Mouse (Mus musculus) adrenal gland, postnatal 10 days (tissue): Measurements from ENCODE around the gene Dync2li1. TPM values are rescaled to one million over a fixed set of nuclear protein-coding genes. Genes with fewer than 3 reads are reported as not detected.

Experiments
- DNase-seq: peaks from one replicate; pipeline ENCODE4 v3.0.0; 2021; ENCODE audit warnings: mixed read lengths
- long read RNA-seq, 2 experiments: library from polyadenylated mRNA; stranded (forward); transcript quantifications; one replicate each; pipeline ENCODE4 v2.0.0; 2021
- total RNA-seq, 2 experiments: library from RNA; stranded (reverse); gene quantifications; 2 replicates each; pipeline ENCODE4 v1.2.3; 2021

The Dync2li1 gene
- total RNA-seq: 10 to 100 TPM; 14.6 to 17.9 TPM
- long read RNA-seq, experiment 1, transcript Dync2li1-201 (13 exons, 1,354 nt): major isoform, 29 of 33 reads
- long read RNA-seq, experiment 1, partial matches to known transcripts: 2 of 33 reads
- long read RNA-seq, experiment 1, other reads (novel, unspliced or antisense): 2 of 33 reads
- long read RNA-seq, experiment 2, transcript Dync2li1-201 (13 exons, 1,354 nt): major isoform, 16 of 20 reads
- long read RNA-seq, experiment 2, partial matches to known transcripts: 1 of 20 reads
- long read RNA-seq, experiment 2, other reads (novel, unspliced or antisense): 3 of 20 reads

DNA sequence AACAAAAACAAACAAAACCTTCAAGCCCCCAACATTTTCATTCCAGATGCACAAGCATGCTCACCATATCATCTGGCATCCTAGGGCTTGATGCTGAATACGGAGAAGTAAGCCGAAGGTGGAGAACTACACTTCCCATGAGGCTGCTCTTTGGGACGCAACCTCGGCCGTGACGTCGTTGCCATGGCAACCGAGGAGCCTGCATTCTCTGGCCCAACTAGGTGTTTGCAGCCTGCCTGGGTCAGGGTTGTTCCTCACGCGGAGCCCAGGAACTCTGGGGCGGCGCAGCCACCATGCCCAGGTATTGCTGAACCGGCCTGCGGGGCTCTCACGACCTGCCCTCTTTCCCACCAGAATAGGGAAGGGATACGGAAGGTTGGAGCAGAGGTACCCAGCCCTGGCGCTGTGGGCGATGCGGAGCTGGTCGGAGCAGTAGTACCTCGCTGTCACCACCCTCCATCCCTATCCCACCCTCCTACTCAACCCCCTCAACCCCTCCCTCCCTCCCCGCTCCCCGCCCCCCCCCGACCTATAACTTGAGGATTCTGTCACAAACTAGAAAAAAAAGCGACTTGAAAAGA, at the start of gene Dync2li1:
Gene Dync2li1 (plus strand): TSS at position 221 of the 581 bp plus-strand sequence.
- DNase-seq: peak; percentile 91

DNA sequence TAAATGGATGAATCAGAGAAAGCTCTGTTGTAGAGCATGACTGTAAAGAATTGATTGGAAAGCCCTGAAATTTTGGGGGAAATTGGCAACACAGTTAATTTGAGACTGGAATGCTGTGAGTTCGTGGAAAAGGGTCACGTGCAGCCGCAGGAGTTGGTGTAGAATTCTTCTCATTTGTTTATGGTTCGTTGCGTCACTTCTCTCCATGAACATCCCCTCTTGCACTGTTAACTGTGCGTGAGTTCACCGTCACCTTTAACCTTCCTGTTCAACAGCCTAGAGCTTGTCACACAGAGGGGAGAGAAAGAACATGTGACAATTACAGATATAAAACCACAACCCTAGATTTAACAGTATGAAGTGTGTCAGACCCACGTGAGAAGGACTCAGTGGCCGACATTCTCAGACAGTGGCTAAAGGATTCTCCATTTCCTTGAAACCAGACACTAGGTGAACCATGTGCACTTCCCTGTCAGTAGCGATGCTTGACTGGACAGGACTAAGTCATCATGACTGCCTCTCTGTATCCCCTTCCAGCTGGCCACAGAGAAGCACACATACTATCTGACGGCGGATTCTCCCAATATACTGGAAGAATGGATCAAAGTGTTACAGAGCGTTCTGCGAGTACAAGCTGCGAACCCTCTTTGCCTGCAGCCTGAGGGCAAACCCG, 49.5 kb upstream of the Dync2li1 start:
- no peak for DNase-seq

DNA sequence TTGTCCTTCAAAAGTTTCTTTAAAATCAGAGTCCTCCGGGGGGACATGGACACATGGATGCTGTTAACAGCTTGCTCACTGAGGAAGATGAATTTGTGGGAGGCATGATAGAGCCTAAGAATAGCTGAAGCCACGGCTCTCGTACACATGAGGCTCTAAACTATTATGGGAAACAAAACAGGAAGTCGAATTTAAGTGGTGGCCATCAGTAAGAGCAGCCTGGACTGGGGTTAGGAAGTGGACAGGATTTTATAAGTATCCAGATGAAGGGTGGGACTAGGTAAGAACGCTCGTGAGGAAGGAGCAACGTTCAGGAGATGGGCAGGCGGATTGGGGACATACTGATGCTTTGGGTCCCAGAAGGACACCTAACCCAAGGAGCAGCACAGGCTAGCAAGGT, 47.0 kb upstream of the Dync2li1 start:
- no peak for DNase-seq

DNA sequence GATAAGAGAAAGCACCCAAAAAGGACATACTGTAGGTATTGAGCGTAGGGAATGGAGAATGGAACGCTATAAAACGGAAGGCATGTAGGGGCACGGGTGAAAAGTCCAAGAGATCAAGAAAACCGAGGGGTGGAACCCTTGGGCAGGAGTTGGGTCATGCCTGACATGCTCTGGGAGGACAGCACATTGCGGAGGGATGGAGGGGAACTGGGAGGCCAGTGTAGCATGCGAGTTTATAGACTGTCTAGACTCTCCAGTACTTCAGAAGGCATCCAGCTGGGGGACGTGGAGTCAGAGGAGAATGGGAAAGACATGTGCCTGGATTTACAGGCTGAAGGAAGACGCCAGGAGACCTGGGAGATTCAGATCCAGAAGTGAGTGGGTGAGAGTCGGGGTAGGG, 46.5 kb upstream of the Dync2li1 start:
- DNase-seq: no peak

DNA sequence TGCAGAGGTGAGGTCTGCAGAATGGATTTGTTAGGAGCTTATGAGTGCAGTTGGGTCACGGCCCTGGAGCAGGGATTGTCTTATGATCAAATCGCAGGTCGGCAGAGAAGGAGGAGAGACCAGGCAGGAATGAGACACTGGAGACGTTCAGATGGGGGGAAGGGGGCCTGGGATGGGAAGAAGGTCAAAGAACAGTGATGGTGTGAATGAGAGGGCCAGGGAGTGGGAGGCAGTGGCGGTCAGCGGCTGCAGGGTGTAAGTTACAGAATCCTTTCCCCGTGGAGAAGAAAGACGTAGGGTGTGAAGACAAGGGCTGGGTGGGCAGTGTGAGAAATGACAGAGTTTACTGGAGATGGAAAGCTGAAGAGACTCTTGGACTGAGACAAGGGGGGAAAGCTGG, 45.5 kb upstream of the Dync2li1 start:
- no peak for DNase-seq

DNA sequence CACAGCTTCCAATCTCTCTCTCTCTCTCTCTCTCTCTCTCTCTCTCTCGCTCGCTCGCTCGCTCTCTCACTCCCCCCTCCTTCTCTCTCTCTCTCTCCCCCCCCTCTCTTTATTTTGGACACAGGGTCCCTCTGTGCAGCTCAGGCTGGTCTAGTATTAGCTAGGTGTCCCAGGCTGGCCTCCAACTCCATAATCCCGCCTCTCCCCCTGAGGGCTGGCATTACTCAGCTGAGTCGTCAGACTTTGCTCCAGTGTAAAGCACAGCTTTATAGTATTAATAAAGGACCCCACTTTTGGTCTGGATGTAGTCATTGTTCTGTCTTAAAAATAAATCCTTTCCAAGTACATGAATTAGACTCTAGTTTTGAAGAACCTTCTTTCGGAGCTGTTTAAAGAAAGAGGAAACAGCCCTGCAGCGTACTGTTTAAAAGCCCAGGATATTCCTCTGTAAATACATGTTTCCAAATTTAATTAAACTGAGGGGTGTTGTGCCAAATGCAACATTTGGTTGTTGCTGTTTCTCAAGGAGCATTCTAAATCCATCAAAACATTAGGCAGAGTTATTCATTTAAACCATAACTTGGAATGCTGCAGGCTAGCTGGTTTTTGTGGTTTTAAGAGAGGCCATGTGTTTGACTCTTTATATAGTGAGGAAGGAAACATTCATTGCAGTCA, 44.4 kb upstream of the Dync2li1 start:
- no peak for DNase-seq

DNA sequence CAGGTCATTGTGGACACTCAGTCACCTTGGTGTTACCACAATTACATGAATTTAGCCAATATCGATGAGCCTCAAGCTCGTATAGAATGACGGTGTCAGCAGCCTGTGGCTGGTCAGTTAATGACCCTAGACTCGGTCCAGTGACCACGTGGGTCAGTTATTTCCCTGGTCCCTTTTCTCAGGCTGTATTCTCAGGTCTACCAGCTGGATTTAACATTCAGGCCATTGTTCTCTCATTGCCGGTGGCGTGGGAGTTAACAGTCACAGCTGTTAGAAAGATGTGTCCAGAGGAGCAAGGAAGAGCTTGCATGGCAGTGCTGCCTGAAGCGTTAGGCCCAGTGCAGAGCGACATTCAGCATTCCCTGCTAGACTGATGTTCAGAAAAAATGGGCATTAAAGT, 42.2 kb upstream of the Dync2li1 start:
- no peak for DNase-seq

DNA sequence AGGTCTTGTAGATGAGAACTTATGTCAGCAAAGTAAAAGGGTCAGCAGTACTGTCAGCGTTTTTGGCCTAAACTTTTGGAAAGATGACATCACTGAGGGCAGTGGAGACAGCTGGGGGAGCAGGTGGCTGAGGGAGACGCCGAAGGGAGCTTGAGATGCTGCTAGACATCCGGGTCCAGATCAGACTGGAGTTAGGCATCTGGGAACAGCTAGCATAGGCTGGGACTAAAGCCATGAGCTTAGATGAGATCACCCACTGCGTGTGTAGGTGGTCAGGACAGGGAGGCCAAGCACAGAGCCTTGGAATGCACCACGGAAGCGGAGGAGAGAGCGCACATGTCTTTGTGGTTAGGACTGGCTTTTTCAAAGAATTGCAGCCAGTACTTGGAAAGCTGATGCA, 41.2 kb upstream of the Dync2li1 start:
- no peak for DNase-seq

DNA sequence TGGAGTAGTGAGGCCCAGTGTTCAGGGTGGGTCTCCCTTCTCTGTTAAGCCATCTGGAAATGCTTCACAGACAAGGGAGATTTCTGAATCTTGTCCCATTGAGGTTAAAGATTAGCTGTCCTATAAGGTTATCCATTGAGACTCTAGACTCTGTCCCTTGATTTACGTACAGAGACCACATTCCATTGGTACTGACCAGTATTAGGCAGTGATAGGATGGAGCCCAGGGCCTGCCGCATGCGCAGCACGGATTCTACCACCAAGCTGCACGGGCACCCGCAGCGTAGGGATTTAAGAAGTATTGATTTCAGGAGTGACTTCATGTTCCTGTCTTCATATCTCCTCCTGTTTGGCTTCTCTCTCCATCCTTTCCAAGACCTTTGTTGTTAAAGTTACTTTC, 36.2 kb upstream of the Dync2li1 start:
- DNase-seq: no peak

DNA sequence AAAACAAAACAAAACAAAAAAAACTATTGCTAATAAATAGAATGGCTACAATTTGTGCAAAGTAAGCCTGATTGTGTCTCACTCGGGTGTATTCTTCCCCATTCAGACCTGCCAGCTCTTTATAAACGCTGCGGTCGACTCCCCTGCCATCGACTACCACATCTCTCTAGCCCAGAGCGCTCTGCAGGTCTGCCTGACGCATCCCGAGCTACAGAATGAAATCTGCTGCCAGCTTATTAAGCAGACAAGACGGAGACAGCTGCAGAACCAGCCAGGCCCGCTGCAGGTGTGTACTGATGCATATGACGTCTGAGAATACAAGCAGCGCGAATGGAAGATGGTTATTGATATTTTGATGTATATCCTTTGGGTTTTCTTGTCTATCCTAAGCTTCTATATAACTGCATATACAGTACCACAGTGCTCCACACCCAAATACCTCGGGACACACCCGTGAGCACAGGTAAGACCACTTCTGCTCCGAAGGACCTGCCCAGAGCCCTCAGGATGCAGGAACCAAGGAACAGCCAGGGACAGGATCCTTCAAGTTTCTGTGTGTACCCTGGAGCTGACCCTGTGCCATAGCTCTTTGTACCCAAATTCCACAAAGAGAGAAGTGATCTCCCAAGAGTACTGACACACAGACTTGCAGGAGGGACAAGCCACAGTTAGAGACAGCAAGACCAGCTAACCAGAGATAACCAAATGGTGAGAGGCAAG, 34.7 kb upstream of the Dync2li1 start:
- no peak for DNase-seq

DNA sequence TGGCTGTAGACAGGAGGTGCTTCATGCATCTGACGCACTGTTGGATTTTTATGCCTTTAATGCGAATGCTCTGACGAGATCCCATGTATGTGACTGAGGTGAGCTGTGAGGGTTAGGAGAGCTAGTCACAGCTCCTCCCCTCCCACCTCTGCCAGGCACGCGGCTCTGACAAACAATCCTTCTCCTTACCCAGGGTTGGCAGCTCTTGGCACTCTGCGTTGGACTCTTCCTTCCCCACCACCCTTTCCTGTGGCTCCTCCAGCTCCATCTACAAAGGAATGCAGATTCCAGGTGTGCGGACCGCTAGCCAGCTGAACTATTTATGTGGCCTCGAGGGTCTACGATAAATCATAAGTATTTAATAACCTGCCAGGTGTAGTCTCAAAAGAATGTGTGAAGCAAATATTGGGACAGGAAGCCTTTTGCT, 30.3 kb upstream of the Dync2li1 start:
- DNase-seq: no peak

DNA sequence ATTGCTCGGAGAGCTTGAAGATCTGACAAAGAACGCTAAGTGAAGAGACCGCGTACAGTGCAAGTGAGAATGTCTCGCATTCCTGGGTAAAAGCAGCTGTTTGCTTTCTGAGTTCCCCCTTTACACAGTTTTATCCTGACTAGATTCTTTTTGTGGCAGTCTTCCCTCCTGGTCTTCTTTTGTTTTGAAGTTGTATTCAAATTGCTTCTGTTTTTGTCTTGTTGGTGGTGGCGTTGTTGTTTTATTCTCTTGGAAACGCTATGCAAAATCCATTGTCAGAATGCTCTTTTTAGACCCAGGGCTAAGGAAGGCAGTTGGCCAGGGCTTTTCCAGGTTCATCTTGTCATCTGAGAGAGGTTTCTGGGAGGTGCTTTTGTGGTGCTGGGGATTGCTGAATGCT, 29.8 kb upstream of the Dync2li1 start:
- no peak for DNase-seq

DNA sequence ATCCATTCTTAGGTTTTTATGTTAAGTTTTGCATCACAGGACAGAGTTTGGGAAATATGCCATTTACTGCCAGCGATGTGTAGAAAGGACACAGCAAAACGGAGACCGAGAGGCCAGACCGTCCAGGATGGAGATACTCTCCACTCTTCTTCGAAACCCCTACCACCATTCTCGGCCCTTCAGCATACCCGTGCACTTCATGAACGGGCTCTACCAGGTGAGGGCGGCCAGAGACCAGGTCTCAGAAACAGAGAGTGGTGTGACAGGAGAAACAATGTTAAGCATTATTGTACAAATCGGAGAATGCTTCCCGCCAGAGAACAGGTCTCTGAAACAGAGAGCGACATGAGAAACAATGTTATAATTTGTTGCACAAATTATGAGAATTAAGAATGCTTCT, 28.4 kb upstream of the Dync2li1 start:
- DNase-seq: no peak

DNA sequence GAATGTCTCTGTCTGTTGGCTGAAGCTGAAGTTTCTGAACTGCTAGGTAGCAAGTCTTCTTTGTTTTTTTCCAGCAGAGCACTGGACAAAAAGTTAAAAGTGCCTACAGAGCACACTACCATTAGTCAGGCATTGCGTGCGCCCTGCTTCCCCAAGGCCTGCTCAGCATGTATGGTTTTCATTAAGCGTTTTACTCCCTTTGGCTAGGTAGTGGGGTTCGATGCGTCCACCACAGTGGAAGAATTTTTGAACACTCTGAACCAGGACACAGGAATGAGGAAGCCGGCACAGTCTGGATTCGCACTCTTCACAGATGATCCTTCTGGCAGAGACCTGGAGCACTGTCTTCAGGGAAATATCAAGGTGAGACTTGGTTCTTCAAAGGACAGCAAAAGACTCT, 27.4 kb upstream of the Dync2li1 start:
- no peak for DNase-seq

DNA sequence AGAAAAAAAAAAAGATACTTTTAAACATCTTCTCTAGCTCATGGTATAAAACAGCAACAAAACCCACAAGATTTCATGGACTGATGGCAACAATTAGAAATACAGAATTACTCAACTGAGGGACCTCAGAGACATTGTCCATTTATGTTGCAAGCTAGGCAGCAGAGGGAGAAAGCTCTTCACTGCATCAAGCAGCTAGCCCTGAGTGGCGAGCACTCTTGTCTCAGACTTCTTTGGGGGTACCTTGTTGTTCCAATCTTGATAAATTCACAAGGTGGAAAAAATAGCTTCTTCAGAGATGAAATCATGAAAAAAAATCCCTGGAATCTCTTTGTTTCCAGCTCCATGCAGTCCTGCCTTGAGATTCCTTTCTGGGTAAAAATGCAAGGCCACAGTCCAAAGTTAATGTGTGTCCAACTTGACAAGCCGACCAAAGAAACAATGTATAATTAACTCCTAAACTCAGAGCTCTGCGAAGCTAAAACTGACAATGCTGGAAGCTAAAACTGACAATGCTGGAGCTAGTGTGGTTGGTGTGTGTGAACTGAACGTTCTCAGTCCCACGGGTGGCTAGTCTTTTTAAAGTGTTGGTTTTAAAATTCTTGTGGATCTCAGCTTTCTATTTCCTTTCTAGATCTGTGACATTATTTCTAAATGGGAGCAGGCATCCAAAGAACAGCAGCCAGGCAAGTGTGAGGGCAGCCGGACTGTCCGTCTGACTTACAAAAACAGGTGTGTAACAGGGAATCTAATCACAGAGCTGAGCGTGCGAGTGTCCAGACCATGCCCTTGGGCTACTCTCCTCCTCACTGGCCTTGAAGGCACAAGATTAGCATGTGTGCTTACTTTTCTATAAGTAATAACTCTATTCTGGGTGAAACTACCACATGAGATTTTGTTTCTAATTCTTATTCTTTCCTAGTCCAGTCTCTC, 26.0 kb upstream of the Dync2li1 start:
- DNase-seq: no peak

DNA sequence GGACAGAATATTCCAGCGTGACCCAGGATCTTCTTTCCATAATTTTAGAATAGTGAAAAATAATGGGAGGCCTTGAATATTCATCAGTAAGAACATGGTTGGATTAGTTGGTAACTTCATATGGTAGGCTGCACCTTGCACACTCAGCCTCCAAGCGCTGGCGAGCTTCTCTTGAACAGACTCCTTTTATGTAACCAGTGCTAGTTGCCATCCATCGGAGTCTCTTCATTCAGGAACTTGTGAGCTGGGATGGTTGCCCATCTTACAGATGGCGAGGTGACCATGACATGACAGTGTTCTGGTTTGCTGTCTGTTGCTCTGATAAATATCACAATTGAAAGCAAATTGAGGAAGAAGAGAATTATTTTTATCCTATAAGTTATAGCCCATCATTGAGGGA, 24.5 kb upstream of the Dync2li1 start:
- no peak for DNase-seq

DNA sequence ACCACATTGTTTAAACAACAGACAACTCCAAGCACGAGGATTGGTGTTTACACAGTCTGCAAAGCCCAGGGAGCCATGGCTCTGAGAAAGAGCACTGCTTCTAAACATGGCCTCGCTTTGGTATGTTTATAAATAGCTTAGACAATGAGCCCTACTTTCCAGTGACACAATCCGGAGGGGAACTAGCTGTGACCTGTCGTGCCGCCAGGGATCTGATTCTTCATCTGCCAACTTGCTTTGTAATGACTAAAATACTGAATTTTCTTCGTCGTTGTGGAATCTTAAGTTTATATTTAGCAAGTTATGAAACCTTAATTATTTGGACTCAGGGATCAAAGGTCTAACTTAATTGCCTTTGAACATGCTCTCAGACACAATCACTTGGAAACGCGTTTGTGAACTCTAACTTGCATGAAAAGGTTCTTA, 23.1 kb upstream of the Dync2li1 start:
- peak; percentile 27 for DNase-seq

DNA sequence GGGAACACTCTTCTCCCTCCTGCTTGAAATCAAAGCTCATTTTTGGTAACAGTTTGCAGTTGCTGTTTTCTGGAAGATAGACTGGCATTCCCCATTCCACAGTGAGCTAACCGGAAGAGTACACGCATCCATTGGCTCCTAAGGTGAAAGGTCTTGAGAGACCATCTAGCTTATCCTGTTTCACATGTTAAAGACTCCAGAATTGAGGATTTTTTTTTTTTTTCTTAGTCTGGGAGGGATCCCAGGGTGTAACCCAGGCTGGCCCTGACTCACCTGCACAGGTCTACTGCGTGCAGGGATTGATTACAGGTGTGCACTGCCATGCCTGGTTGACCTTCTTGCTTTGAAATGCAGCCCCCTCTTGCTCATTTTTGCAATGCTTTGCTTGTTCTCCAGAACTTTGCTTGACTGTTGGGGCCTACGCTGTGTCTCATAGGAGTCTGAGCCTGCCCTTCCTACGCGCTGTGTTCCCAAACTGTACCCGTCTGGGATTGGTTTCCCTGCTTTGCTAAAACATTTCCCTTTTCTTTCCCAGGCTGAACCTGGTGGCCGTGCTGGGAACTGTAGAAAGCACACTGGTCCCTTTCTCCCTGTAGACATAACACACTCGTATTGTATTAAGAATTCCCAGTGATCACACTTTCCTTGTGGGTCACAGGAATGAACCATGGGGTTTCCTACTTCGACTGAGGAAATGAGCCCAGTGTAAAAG, 22.4 kb upstream of the Dync2li1 start:
- no peak for DNase-seq

DNA sequence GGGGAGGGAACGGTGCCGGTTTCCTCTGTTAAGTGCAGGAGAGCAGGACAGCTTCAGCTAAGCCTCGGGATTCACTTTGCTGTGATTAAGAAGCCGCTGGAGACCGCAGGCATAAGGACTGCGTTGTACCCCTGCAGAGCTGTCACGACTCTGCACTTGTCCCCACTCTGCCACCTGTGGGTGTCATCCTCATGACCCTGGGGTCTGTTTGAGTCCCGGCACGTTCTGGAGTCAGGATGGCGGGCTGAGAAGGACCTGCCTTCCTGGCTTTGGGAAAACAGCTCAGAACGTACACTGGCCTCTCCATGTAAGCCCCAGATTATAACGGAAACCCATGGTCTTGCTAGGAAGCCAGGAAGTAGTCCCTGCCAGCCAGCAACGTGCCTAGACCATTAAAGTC, 19.3 kb upstream of the Dync2li1 start:
- no peak for DNase-seq

DNA sequence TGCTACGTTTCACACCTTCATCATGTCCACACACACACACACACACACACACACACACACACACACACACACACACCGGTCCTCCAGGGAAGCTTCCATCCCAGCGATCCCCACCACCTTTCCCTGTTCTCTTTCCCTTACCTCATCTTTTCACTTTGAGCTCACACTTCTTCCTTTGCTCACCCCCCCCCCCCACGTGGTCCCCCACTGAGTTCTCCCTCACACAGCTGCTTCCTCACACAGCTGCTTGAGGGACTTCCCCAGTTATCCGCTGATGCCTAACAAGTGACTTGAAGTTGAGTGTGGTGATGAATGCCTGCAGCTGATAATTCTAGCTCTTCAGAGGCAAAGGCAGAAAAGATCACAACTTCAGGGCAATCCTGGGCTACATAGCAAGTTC, 18.7 kb upstream of the Dync2li1 start:
- DNase-seq: no peak

DNA sequence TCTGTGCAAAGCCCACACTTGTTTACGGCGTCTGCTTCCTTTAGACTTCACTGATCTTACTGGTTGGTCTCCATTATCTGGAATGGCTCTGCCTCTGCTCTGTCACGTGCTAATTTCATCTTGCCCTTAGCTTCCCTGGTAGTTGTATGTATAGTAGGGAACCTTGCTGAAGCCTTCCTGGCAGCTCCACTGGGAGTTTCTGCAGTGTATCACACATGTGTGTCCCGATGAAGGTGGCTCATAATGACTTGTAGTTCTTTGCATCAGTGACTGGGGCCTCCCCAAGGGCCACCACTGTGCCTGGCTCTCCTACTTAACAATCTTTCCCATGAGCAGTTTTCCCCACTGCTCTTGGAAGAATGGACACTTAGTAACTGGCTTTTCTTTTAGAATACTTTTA, 17.7 kb upstream of the Dync2li1 start:
- no peak for DNase-seq
